Comparison of ENCODE assay signal across 35 mouse cellular contexts in genomic region chr16:91336753-91337152, GRCm38 (mm10). TPM values are rescaled to one million over a fixed set of nuclear protein-coding genes. Genes with fewer than 3 reads are reported as not detected.
DNase-seq lines count a peak whose midpoint lies in the region; ATAC-seq lines count a peak whose summit lies in the region.
"Had no signal": no experiment of that assay in that cellular context is flagged by ENCODE, and none has a peak within 500 bp of the region (broad histone marks: within the 10 kb centered on the region; RNA-seq: fewer than 3 reads in every experiment).

No protein-coding gene starts in this region.

- H3K36me3 ChIP-seq in midbrain, embryonic 10.5 days, result no peaks in the 10 kb centered on the region
- H3K36me3 ChIP-seq in midbrain, embryonic 14.5 days (ENCODE audit: control insufficient read depth, insufficient read depth, low read length), result no peaks in the 10 kb centered on the region
- no peaks in the 10 kb centered on the region for H3K36me3 ChIP-seq in liver, embryonic 13.5 days
- H3K36me3 ChIP-seq: embryonic facial prominence, embryonic 12.5 days; forebrain, embryonic 12.5 days; heart, embryonic 13.5 days; limb, embryonic 13.5 days; midbrain, embryonic 13.5 days; stomach, embryonic 15.5 days had no signal

- no peak for ATAC-seq in midbrain, embryonic 14.5 days (ENCODE audit: low FRiP score, low TSS enrichment)
- peak; percentile 89 for ATAC-seq in erythroblast, adult 5-6 weeks (replicated peaks; ENCODE audit: low FRiP score, poor library complexity, severe bottlenecking)
- peak; percentile 90 for ATAC-seq in liver, embryonic 13.5 days (ENCODE audit: low read depth)
- peak; percentile 97 for ATAC-seq in megakaryocyte progenitor cell, adult 5-6 weeks (replicated peaks; ENCODE audit: poor library complexity)
- ATAC-seq: hindbrain, embryonic 16.5 days had no signal

- H3K4me1 ChIP-seq in midbrain, embryonic 10.5 days, result peaks cover 36% of the 10 kb centered on the region
- H3K4me1 ChIP-seq in midbrain, embryonic 14.5 days (ENCODE audit: control insufficient read depth, insufficient read depth, low read length), result no peaks in the 10 kb centered on the region
- H3K4me1 ChIP-seq in liver, embryonic 13.5 days (replicated peaks), result peaks cover 17% of the 10 kb centered on the region
- H3K4me1 ChIP-seq: embryonic facial prominence, embryonic 12.5 days; heart, embryonic 13.5 days; stomach, embryonic 15.5 days had no signal

- no peaks in the 10 kb centered on the region for H3K9me3 ChIP-seq in midbrain, embryonic 10.5 days (replicated peaks)
- no peaks in the 10 kb centered on the region for H3K9me3 ChIP-seq in midbrain, embryonic 14.5 days (ENCODE audit: control insufficient read depth, low read length)
- H3K9me3 ChIP-seq in liver, embryonic 13.5 days (replicated peaks), result no peaks in the 10 kb centered on the region
- H3K9me3 ChIP-seq: embryonic facial prominence, embryonic 12.5 days; heart, embryonic 13.5 days; limb, embryonic 13.5 days; midbrain, embryonic 13.5 days; stomach, embryonic 15.5 days had no signal

- peak overlapping the region; percentile 77; the same call in 1 of the 2 replicates for H3K27ac ChIP-seq in midbrain, embryonic 10.5 days (replicated peaks)
- no peak overlapping the region for H3K27ac ChIP-seq in midbrain, embryonic 14.5 days (replicated peaks; ENCODE audit: low read depth, low read length)
- H3K27ac ChIP-seq in liver, embryonic 13.5 days, result no peak overlapping the region
- H3K27ac ChIP-seq: embryonic facial prominence, embryonic 12.5 days; forebrain, embryonic 12.5 days; heart, embryonic 13.5 days; limb, embryonic 13.5 days; stomach, embryonic 15.5 days had no signal

- H3K9ac ChIP-seq in midbrain, embryonic 14.5 days (replicated peaks; ENCODE audit: low read length), result no peak overlapping the region
- H3K9ac ChIP-seq in liver, embryonic 13.5 days, result no peak overlapping the region
- H3K9ac ChIP-seq: embryonic facial prominence, embryonic 12.5 days; forebrain, embryonic 12.5 days; heart, embryonic 13.5 days; limb, embryonic 13.5 days; midbrain, embryonic 13.5 days; stomach, embryonic 15.5 days had no signal

- WGBS in midbrain, embryonic 10.5 days, result 88% methylated on average over 4 of the region's 4 CpGs
- WGBS in midbrain, embryonic 14.5 days, result 90% methylated on average over 4 of the region's 4 CpGs
- 17% methylated on average over 4 of the region's 4 CpGs for WGBS in liver, embryonic 13.5 days (ENCODE audit: insufficient replicate concordance)

- no peak overlapping the region for H3K4me2 ChIP-seq in midbrain, embryonic 14.5 days (ENCODE audit: low read length)
- no peak overlapping the region for H3K4me2 ChIP-seq in liver, embryonic 13.5 days
- H3K4me2 ChIP-seq: embryonic facial prominence, embryonic 12.5 days; forebrain, embryonic 12.5 days; heart, embryonic 13.5 days; limb, embryonic 13.5 days; midbrain, embryonic 13.5 days; stomach, embryonic 15.5 days had no signal

- no peak overlapping the region for H3K4me3 ChIP-seq in midbrain, embryonic 10.5 days
- H3K4me3 ChIP-seq in midbrain, embryonic 14.5 days (replicated peaks; ENCODE audit: low read depth, low read length), result no peak overlapping the region
- no peak overlapping the region for H3K4me3 ChIP-seq in liver, embryonic 13.5 days (replicated peaks)
- H3K4me3 ChIP-seq: embryonic facial prominence, embryonic 12.5 days; forebrain, embryonic 12.5 days; heart, embryonic 13.5 days; limb, embryonic 13.5 days; midbrain, embryonic 13.5 days; stomach, embryonic 15.5 days had no signal

- peaks cover 21% of the 10 kb centered on the region for H3K27me3 ChIP-seq in midbrain, embryonic 10.5 days (ENCODE audit: low read depth, poor library complexity, severe bottlenecking)
- no peaks in the 10 kb centered on the region; the same call in 1 of the 2 replicates for H3K27me3 ChIP-seq in midbrain, embryonic 14.5 days (ENCODE audit: control insufficient read depth, insufficient read depth, low read length)
- peaks cover 12% of the 10 kb centered on the region; the same call in 1 of the 2 replicates for H3K27me3 ChIP-seq in liver, embryonic 13.5 days
- H3K27me3 ChIP-seq: stomach, embryonic 15.5 days had no signal

- no peak for DNase-seq in midbrain, embryonic 10.5 days (ENCODE audit: low spot score)
- DNase-seq in midbrain, embryonic 14.5 days, result no peak
- DNase-seq in liver, embryonic 13.5 days, result no peak
- DNase-seq in kidney, adult 11 months, result no peak
- DNase-seq in urinary bladder, postnatal 4 days (ENCODE audit: low spot score in 2 of 2), result no peak
- DNase-seq in thymus, postnatal 4 days, result no peak
- DNase-seq: adrenal gland, postnatal 25 days; cerebellum, adult 2 months; cerebellum, postnatal 14 days; embryo, embryonic 11 days; gastrocnemius, postnatal 10 days; heart, postnatal 10 days; kidney, adult 9 months; kidney, postnatal 14 days; lung, adult 2 months; lung, postnatal 10 days; right cerebral cortex, postnatal 25 days; thymus, postnatal 14 days had no signal

RNA-seq across cellular contexts. Expression of gene Ifnar2, which starts 35.8 kb away (rescaled TPM):
- 26.0 and 27.9 TPM in 2 replicates for polyA plus RNA-seq in midbrain, embryonic 10.5 days (2016; fragmentation: Nextera tagmentation; extraction: Ambion mirVana)
- 29.0 and 32.2 TPM in 2 replicates for polyA plus RNA-seq in midbrain, embryonic 14.5 days (2014; fragmentation: Nextera tagmentation; extraction: Ambion mirVana)
- total RNA-seq in erythroblast, adult 5-6 weeks (2015; ENCODE audit: low replicate concordance), result 126 and 156 TPM in 2 replicates
- 132 and 164 TPM in 2 replicates for total RNA-seq in erythroblast, adult 5-6 weeks (2017; ENCODE audit: low replicate concordance)
- polyA plus RNA-seq in liver, embryonic 13.5 days (2015; fragmentation: Nextera tagmentation; extraction: Ambion mirVana), result 67.4 and 74.0 TPM in 2 replicates
- 146 and 154 TPM in 2 replicates for total RNA-seq in megakaryocyte progenitor cell, adult 5-6 weeks (2015)
- total RNA-seq in megakaryocyte progenitor cell, adult 5-6 weeks (2017), result 113 and 122 TPM in 2 replicates

RNA-seq across cellular contexts. Expression of gene Gm21970, which starts 54.8 kb away (rescaled TPM):
- polyA plus RNA-seq in midbrain, embryonic 10.5 days (2016; fragmentation: Nextera tagmentation; extraction: Ambion mirVana), result not detected in 2 replicates
- polyA plus RNA-seq in midbrain, embryonic 14.5 days (2014; fragmentation: Nextera tagmentation; extraction: Ambion mirVana), result not detected in 2 replicates
- total RNA-seq in erythroblast, adult 5-6 weeks (2015; ENCODE audit: low replicate concordance), result 12.3 TPM in 1 of 2 replicates, not detected in the other
- total RNA-seq in erythroblast, adult 5-6 weeks (2017; ENCODE audit: low replicate concordance), result 7.8 TPM in 1 of 2 replicates, not detected in the other
- polyA plus RNA-seq in liver, embryonic 13.5 days (2015; fragmentation: Nextera tagmentation; extraction: Ambion mirVana), result not detected in 2 replicates
- total RNA-seq in megakaryocyte progenitor cell, adult 5-6 weeks (2015), result not detected in 2 replicates
- not detected in 2 replicates for total RNA-seq in megakaryocyte progenitor cell, adult 5-6 weeks (2017)
- total RNA-seq: adrenal gland, adult 18-20 months; adrenal gland, postnatal 25 days; gastrocnemius, postnatal 10 days; heart, adult 8-10 months; heart, postnatal 10 days; hematopoietic stem cell, adult 5-6 weeks; layer of hippocampus, postnatal 14 days; left cerebral cortex, adult 8-10 months; left cerebral cortex, postnatal 36 days; neutrophil, adult 5-6 weeks had no signal
- polyA plus RNA-seq: cerebellum, adult 2 months; embryonic facial prominence, embryonic 12.5 days; forebrain, embryonic 12.5 days; gonadal fat pad, adult 2 months; heart, embryonic 13.5 days; hindbrain, embryonic 16.5 days; limb, embryonic 13.5 days; lung, adult 2 months; midbrain, embryonic 13.5 days; stomach, embryonic 15.5 days had no signal
